Mouse (Mus musculus): Measurements from ENCODE around the gene Mamdc2.

Gene Mamdc2

DNA sequence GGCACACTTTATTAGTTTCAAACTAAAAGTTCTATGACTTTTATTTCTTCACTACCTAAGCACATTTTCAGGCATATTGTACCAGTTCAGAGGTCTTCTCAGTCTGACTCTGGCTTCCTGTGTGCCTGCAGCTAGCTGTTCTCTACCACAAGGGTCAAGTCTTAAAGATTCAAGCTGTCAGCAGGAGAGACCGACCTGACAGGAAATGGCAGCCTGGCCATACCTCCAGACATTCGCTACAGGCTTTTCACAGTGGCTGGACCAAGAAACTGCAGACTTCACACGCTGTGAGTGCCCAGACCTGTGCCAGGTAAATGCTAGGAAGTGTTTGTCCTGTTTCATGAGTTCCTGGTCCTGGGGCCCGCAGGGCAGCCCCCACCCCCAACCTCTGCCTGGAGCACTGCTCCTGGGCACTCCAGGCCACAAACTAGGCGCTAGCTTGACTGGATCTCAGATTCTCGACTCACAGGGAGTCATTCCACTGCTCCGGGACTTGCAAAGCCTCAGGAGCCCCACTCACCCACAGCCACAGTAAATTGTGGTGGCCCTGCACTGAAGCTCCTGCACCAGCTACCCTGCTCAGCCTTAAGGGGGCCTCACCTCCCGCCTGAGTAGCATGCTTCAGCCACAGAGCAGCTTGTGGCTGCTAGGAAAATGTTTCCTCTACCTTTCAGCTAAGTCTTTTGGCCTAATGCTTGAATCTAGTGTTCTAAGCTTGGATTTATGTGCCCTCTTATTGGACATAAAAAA lies 166.2 kb downstream of the Mamdc2 start:
- DNase-seq (ENCODE audit: low spot score in 2 of 2): no peak

DNA sequence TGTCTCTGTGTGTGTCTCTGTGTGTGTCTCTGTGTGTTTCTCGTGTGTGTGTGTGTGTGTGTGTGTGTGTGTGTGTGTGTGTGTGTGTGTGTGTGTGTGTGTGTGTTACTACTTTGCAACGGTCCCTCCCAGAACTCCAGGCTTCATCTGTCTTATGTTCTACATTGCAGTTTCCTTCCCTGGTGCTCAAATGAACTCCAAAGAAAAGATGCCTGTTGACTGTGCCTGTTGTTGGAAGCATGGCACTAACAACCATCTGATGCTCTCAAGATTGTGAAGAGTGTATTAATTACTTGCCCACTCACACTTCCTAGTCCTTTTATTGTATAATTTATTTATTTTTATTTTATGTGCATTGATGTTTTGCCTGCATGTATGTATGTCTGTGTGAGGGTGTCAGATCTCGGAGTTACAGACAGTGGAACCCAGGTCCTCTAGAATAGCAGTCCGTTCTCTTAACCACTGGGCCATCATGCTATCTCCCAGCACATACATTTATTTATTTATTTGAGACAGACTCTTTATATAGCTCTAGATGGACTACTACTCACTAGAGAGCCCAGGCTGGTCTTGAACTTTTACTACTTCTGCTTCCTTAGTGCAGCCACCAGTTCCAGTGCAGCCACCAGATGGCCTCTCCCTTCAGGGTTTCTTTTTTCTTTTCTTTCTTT lies 174.1 kb downstream of the Mamdc2 start:
- DNase-seq (ENCODE audit: low spot score in 2 of 2): no peak

DNA sequence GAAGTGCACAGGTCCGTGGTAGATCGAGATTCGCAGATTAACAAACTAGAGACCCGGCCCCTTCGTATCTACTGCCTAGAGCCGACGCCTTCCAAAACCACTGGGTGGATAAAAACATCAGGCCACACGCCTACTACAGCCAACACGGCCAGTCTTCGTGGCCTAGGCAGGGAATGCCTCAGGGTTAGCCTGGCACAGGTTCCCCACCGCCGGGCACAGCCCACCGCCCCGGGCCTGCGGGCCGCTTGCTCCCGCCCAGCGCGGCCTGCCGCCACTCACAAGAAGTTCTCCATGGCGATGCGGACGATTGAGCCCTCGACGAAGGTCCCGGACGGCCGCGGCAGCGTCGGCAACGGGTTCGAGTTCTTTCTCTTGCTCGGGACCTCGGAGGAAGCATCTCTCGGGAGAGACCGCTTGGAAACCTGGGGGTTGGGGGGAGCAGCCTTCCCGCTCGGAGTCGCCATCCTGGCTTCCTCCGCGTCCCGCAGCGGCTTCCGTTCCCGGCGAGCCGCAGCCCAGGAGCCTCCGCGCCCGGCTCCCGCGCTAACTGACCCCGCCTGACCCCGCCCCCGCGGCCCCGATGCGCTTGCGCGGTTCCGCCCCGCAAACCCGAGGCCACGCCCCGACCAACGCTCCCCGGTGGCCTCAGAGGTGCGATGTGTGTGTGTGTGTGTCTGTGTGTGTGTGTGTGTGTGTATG lies 174.7 kb downstream of the Mamdc2 start, which contains the start of gene Smc5:
Smc5 (minus strand) TSS at position 543 of the 699 bp plus-strand sequence.
- peak; percentile 84 to 88 for DNase-seq (ENCODE audit: low spot score in 2 of 2)

DNA sequence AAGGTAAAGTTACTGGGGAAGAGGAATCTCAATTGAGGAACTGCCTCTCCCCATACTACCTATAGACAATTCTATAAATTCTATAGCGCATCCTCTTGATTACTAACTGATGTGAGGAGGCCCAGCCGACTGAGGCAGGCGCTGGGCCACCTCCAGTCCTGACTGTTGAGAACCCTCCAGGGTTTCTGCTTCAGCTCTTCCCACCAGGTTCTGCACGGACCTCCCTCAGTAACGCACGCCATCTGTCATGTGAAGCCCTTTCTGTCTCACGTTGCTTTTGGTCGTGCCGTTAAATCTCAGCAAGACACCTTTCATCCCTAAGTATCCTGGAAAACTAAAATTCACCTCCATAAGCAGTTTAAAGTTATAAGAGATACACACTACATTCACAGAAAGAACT lies 191.5 kb downstream of the Mamdc2 start:
- DNase-seq (ENCODE audit: low spot score in 2 of 2): no peak
